Mouse (Mus musculus) heart, postnatal 4 days (tissue): ENCODE measurements around the gene Tdpoz5. TPM values are rescaled to one million over a fixed set of nuclear protein-coding genes. Genes with fewer than 3 reads are reported as not detected.
"Not testable (repeated sequence)": the region's sequence is repeated elsewhere in the genome, so short reads cannot be mapped to it uniquely, and the experiment has no call there.

Experiments
- DNase-seq: peaks from one replicate; pipeline ENCODE4 v3.0.0; 2021
- total RNA-seq, 2 experiments: library from RNA; stranded (reverse); gene quantifications; 2 replicates each; pipeline ENCODE4 v1.2.3; 2021

The Tdpoz5 gene
- not detected for total RNA-seq

- not testable (repeated sequence) for DNase-seq
These were observed at the start of gene Tdpoz5 for GRCm38 (mm10) chr3:93961214-93961613. Gene Tdpoz5 (minus strand): TSS chr3:93961314.

- DNase-seq = not testable (repeated sequence)
These were observed 7.8 kb upstream of the Tdpoz5 start for GRCm38 (mm10) chr3:93968938-93969337.

DNA sequence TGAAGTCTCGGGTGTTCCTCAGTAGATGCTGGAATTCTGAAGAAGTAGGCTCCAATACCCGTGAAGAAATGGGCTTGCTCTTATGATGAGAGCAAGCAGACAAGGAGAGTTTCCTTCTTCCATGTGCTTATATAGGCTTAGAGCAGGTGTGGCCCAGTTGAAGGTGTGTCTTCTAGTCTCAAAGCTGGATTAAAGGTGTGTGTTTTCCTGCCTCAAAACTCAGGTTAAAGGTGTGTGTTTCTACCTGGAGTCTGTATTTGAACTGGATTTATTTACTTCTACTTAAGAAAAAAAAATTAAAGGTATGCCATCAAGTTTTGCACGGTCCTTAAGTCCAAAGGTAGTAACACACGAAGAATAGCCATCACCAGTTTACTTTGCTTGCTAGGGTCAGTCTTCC is 17.7 kb downstream of the Tdpoz5 start, which contains the start of gene Gm9117:
TSS of gene Gm9117 (minus strand) at position 101 of the 400 bp plus-strand sequence.
- not testable (repeated sequence) for DNase-seq

GRCm38 (mm10) chr3:93938386-93938785 is 22.7 kb downstream of the Tdpoz5 start:
- DNase-seq = not testable (repeated sequence)

Other genes starting within 250 kb of the Tdpoz5 start
- gene Gm5773, start 188.3 kb downstream of the Tdpoz5 start, total RNA-seq = not detected
- not detected for gene Tdpoz4, start 164.9 kb downstream of the Tdpoz5 start, total RNA-seq
- not detected for gene Tdpoz3, start 135.3 kb downstream of the Tdpoz5 start, total RNA-seq
- gene Gm9117, start 17.8 kb downstream of the Tdpoz5 start, total RNA-seq = not detected
- gene Gm9125, start 93.6 kb upstream of the Tdpoz5 start, total RNA-seq = not detected
- gene Gm10697, start 111.3 kb upstream of the Tdpoz5 start, total RNA-seq = not detected
- not detected for gene Gm10696, start 216.9 kb upstream of the Tdpoz5 start, total RNA-seq
- not detected for gene Gm5286, start 235.4 kb upstream of the Tdpoz5 start, total RNA-seq